Mouse (Mus musculus): ENCODE results near the gene Cers5.

Gene Cers5

GRCm38 (mm10) chr15:99725341-99726155 lies 47.1 kb downstream of the Cers5 start, which contains the start of gene Cox14:
Gene Cox14 (plus strand): TSS chr15:99725618.
- DNase-seq (ENCODE audit: low read depth, low spot score): peak; percentile 100

DNA sequence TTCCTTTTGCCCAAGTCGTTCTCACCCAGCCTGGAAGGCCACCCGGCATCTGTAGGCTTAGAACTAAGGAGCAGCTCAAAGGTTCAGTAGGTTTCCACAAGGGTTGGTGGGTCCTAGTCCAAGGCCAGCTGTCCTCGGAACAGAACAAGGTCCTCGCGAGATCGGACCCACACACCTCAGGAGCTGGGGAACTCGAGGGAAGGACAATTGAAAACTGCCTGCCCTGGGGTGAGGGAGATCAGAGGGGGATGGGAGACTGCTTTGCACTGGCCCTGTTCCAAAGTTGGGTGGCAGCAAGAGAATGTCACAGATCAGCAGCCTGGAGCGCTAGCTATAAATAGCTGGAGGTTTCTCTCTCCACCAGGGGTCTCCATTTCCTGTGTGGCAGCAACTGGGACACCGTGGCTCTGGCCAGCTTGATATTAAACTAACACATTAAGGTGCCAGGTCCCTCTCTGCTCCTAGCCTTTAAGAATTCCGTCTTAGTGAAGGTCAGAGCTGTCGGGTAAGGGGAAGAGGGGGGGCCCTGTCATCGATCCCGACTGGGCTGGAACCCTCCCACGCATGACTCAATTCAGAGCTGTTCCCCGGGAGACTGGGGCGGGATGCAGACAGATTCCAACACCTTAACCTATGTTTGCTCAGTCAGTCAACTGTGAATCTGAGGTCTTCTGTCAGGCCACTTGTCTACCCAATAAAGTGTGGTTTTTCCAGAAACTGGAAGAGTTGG lies 48.2 kb downstream of the Cers5 start:
- peak; percentile 81 for DNase-seq (ENCODE audit: low read depth, low spot score)

- peak; percentile 54 for DNase-seq (ENCODE audit: low read depth, low spot score)
Measured at GRCm38 (mm10) chr15:99723515-99724291, 49.0 kb downstream of the Cers5 start.

- no peak for DNase-seq (ENCODE audit: low read depth, low spot score)
Measured at GRCm38 (mm10) chr15:99723120-99723514, 49.6 kb downstream of the Cers5 start.

GRCm38 (mm10) chr15:99721921-99722743 lies 50.6 kb downstream of the Cers5 start:
- no peak for DNase-seq (ENCODE audit: low read depth, low spot score)

DNA sequence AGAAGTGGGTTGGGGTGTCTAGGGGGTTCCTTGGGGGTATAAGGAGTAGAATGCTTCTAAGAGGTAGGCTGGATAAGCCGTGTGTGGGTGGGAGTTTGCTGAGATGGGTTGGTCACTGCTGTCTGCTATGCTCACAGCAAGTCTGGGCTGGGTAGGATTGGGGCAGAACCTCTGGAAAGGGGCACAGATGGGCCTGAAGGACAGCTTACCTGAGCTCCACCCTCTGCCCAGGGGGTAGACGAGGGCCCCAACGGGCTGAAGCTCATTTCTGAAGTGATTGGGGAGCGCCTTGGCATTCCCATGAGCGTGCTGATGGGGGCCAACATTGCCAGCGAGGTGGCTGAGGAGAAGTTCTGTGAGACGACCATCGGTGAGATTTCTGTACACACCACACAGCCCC lies 52.8 kb downstream of the Cers5 start:
- no peak for DNase-seq (ENCODE audit: low read depth, low spot score)

DNA sequence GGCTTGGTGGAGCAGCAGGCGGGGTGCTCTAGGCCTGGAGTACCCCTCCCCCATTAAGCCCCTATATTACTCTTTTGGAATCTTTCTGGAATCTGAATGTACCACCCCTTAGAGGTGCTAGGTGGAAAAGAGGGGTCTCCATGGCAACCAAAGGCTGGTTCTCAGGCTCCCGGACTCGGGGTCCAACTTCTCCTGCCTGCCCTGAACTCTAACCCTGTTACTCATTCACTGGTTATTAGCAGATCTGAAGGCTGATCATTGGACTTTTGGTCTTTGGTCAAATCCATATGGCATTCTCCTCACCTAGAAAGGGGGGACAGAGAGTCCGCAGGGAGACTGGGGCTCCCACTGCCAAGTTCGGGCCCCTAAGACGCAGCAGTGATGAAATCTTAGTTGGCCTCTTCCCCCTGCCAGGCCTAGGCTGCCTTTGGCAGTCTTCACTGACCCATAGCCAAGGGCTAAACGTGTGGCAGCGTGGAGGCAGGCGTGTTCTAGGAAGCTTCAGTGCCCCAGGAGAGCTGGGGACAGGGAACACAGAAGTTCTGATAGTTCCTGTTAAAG lies 54.1 kb downstream of the Cers5 start:
- DNase-seq (ENCODE audit: low read depth, low spot score): no peak

DNA sequence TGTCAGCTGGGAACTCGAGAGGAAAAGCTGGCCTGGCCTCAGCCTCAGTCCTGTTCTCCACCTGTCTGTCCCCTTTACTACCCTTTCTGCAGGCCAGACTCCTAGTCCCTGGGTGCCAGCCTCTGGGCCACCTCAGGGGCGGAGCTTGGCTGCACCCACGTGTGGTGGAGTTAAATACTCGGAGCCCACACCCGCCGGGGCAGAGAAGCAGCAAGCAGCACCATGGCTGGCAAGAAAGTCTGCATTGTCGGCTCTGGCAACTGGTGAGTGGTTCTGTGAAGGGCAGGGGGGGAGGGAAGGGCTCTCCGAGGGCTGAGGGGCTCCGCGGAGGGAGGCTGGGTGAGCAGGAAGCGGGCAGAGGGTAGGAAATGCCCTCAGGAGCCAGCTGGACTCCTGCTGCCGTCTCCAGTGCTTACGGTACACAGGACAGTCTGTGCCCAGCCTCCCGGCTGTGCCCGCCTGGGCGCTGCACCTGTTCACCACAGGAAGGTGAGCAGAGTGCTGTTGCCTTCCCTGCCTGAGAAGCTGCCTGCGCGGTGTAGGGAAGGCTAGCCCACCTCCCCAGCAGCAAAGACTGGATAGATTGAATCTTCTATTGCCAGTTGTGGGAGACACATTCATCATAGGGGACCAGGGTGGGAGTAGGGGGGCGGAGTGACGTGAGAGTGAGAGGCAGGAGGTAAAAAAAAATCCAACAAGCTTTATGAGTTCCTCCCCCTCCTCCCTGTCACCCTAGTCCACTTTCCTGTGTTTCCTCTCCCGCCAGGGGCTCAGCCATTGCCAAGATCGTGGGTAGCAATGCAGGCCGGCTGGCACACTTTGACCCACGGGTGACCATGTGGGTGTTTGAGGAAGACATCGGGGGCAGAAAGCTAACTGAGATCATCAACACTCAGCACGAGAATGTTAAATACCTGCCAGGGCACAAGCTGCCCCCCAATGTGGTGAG lies 55.0 kb downstream of the Cers5 start, which contains the start of gene Gpd1:
Gpd1 (plus strand) TSS at position 130 of the 949 bp plus-strand sequence.
- DNase-seq (ENCODE audit: low read depth, low spot score): no peak

- no peak for DNase-seq (ENCODE audit: low read depth, low spot score)
Measured at GRCm38 (mm10) chr15:99716814-99717213, 55.9 kb downstream of the Cers5 start.

- no peak for DNase-seq (ENCODE audit: low read depth, low spot score)
Measured at GRCm38 (mm10) chr15:99715982-99716746, 56.5 kb downstream of the Cers5 start.

GRCm38 (mm10) chr15:99715361-99715865 lies 57.3 kb downstream of the Cers5 start:
- no peak for DNase-seq (ENCODE audit: low read depth, low spot score)

GRCm38 (mm10) chr15:99714858-99715257 lies 57.8 kb downstream of the Cers5 start:
- peak; percentile 85 for DNase-seq (ENCODE audit: low read depth, low spot score)

GRCm38 (mm10) chr15:99714206-99714605 lies 58.5 kb downstream of the Cers5 start:
- no peak for DNase-seq (ENCODE audit: low read depth, low spot score)

DNA sequence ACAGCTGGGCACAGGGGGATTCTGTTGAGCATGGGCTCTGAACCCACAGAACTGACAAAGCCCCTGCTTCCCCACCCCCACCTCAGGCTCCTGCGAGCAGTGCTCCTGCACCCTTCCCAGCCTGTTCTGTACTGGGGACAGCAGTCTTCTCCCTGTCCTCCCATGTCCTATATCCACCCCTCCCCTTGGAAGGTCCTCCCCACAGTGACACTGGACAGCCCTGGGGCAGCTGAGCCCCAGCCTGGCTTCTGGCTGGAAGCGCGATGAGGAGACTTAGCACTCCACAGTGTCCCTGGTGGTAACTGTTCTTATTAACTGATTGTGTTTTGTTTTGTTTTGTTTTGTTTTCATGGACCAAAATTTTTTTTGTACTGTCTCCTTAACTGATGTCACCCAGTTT lies 59.1 kb downstream of the Cers5 start:
- DNase-seq (ENCODE audit: low read depth, low spot score): no peak

DNA sequence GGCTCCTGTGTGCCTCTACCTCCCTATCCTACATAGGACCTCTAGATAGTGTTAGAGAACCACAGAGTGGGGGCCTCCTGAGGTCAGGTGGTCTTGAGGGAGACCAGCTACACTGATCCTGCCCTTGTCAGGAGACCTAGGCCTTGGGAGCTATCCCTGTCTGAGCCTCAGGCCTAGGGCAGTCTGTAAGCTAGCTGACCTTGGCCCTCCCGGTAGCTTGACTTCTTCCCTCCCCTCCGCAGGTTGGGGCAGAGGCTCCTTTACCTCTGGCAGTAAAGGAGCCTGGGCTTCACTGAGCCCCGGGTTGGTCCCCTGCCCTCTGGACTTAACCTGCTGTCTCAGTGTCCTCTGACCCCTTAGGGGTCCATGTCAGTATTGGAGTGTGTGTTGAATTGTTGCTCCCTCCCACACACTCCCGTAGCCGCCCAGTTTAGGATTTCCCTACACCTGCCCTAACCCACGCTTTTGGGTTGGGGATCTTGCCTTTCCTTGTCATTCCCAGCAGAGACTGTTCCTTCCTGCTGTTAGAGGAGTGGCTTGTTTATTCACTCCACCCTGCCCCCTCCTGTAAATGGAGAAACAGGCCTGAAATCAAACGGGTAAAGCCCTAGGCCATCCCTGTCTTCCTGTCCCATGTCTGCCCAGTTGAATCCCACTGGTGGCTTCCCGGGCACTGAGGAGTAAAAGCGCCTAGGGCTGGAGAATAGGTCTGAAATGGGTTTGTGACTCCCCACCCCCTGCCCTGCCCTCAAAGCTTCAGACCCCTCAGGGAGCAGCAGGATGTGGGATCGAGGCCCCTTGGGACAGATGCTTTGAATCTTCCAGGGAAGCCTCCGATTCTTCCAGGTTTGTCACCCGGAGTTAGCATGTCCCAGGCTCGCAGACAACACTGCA lies 59.8 kb downstream of the Cers5 start:
- peak; percentile 86 for DNase-seq (ENCODE audit: low read depth, low spot score)

- no peak for DNase-seq (ENCODE audit: low read depth, low spot score)
Measured at GRCm38 (mm10) chr15:99711491-99711890, 61.2 kb downstream of the Cers5 start.
